Mouse (Mus musculus) lung, postnatal 36 days (tissue): Measurements from ENCODE around the gene Ptprd.
A peak's percentile ranks its signal among the peaks of the same experiment; 100 is the strongest.

Experiments used
- DNase-seq: peaks from one replicate; pipeline ENCODE4 v3.0.0; 2022; ENCODE audit warnings: mixed read lengths

The Ptprd gene

DNA sequence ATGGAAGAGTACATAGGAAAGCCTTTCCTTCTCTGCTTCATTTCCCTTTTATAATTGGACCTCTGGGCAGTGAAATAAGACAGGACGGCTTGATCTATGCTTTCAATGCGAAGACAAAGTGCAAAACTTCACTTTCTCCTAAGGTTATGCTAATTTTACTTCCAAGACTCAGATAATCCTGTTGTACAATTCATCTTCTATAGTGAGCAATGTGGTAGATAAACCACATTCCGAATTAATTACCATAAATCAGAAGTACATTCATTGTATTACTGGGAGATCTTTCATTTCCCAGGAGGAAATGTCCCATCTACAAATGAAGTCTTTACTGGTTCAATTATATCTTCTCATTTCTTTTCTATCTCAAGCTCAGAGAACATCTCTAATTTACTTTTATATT lies 1346.2 kb downstream of the Ptprd start:
- no peak for DNase-seq

DNA sequence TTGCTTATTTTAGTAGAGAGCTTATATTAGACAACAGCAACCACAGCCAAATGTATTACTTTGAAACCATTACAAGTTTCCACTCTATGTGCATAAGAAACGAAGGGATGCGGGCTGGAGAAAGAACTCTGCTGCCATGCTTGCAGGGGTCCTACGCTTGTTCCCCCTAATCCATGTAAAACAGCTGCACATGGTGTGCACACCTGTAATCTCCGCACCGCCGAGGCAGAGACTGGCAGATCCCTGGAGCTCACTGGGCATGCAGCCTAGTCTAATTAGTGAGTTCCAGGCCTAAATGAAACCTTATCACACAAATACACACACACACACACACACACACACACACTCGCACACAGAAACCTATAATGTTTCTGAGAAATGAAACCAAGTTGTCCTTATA lies 1365.5 kb downstream of the Ptprd start:
- DNase-seq = no peak

DNA sequence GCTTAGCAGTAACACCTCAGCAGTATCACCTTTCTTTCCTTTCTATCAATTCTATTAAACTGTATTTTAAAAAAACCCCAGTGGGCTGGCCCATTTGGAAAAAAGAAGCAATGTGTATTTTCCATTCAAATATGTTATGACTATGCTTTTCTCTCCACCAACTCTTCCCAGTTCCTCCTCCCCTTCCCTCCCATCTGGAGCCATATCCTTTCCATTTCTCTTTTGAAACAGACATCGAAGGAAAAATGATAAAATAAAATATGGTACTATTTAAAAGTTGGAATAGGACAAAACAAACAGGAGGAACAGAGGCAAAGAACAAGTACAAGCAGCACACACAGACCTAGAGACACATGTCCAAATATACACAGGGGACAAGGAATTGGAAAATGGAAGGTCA lies 1372.7 kb downstream of the Ptprd start:
- no peak for DNase-seq

DNA sequence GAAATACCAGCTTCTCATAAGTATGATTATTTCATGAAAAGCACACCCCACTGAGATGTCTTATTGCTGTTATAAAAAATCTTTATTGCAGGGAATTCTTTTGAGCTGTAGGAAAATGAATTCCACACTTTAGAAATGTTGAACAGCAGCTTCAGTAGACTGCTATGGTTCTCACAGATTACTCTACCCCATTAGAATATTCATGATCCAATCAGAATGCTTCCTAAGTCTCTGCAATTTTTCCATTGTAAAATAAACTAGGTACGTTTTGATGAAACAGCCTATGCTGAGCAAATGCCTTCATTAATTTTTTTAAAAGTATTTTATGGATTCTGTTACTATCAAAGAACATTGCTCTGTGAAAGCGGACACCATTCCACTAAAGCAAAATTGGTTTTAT lies 1399.6 kb downstream of the Ptprd start:
- no peak for DNase-seq

DNA sequence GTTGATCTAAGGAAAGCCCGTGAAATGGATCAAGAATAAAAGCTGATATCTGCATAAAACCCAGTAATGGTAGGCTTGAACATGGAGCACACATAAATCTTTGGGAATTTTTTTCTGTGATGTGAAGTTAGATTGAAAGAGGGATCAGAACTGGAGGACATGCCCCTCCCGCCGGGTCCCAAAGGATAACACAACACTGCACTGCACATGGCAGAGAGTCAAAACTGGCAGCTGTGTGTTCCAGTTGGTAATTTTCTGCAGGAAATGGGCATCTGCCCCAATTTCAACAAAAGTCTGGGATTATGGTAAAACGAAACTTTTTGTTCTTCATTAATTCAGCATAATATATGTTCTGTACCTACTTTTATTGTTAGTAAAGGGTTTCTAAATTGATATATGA lies 1409.1 kb downstream of the Ptprd start:
- DNase-seq = peak; percentile 4

DNA sequence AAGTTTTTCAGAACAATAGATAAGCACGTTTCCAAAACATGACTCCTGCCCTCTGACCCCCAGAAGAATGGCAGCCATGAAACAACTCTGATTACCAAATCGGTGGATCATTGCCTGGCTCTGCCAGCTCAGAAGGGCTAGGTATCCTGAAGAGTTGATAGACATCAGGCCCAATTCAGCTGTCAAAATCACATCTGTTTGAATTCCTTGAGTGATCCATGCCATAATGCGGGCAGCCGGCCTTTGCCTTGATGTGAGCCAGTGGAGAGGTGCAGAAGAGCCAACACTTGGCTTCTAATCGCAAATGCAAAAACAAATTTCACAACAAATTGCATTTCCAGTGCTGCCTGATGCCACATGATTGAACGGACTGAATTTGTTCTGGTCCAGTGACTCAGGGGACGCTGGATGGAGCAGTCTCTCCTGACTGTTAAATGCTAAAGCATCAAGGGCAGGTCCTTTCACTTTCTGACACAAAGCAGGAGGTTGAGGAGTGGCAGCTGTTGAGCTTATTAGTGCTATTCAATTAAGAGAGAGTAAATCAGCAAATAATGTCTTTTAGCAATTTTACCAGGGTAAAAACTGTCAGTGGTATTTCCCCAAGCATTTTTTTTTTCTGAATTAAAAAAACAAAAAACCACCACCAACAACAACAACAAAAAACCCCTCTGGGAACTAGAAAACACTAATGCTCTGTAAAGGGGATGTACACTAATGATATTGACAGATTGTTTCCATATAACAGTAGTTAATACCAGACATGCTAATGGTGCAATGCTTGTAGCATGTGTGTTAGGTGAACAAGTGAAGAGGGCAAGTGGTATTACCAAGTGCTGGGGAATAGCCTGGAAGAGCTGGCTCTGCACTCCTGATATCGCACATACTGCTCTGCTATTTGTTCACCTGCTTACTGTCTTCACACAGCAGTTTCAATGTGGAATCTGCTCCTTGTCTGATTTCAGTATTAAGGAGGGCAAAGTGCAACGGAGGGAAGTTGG lies 1413.5 kb downstream of the Ptprd start:
- no peak for DNase-seq

DNA sequence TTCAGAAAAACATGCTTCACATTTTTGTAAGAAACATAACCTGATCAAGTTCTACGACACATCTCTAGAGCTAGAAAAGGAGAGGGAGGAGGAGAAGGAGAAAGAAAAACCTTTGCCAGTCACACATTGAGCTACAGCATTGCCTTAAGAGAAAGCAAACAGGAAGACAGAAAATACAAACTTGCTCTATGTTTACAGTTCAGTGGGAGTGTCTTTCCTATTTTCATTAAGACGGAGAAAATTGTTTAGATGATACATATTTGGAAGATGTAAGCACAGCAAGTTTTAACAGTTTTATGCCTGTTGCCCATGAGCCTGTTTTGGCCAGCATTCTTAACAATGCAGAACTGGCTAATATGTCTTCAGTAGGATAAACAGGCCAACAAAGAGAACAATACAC lies 1426.4 kb downstream of the Ptprd start:
- DNase-seq = peak; percentile 19

DNA sequence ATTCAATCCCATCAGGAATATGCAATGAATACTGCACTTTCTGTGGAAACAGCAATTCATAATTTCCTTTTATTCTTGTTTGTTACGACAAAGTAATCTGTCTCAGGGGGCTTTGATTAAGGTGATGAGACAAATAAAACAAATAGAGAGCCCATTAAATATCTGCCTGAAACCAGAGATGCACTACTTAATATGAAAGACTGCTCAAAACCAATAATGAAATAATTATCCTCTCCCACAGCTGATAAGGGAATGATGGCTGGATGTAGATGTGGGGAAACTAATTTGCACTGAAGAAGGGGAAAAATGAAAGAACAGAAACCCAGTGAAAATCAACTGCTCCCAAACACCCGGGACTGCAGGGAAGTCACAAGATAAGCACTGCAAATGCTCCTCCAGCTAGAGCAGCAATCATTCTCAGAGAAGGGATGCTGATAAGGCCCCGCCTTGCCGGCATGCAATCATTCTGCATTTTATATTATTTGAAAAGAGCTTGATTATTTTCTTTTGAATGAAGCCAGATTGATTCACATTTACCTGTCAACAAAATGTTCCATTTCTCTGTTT lies 1432.1 kb downstream of the Ptprd start:
- no peak for DNase-seq

DNA sequence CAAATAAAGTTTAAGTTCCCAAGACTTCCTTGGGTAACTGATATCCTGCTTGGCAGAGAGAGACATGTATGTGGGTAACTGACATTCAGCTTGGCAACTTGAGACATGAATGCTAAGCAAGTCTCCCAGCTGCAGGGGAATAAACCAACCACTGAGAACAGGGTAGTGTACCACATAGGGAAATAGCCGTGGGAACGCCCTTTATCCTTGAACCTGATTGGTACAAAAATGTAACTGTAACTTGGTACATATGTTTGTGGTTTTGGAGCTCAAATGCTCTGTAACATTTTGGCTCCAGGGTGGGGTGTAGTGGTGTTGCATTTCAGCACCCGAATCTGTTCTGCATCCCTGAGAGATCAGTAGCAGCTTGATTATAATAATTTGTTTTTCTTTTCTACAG lies 1444.8 kb downstream of the Ptprd start:
- DNase-seq = no peak

DNA sequence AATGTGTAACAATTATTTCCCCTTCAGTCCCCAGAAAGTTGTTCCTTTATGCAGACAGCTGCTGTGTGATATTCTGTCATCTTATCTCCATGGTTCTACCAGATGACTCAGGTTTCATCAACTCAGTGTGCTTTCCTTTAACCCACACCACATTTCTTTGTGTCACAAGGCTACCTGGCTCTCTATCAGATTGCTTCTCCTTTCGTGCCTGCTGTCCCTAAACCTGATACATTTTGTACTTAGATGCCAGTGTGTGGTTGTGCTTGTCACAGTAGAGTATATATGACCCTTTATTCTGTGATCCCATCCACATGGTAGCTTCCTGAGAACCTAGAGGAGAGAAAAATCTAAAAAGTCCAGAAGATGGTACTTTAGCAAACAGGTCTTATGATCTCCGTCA lies 1445.3 kb downstream of the Ptprd start:
- DNase-seq = no peak

DNA sequence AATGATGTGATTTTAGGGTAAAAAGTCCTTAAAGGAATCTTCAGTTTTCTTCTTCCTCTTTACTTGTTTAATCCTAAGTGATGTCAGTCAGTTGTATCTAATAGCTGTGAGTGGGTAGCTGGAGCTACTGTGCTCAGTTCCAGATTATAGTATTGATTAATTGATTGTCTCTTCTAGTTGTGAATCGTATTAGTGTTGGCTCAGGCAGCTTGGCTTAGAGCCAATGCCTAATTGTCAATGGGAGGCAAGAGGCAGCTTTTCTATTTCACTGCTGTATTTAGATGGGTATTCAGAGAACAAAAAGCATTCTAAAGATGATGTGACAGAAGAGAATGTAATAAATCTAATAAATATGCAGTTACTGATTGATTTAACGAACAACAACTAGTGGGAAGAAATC lies 1461.1 kb downstream of the Ptprd start:
- DNase-seq = no peak

DNA sequence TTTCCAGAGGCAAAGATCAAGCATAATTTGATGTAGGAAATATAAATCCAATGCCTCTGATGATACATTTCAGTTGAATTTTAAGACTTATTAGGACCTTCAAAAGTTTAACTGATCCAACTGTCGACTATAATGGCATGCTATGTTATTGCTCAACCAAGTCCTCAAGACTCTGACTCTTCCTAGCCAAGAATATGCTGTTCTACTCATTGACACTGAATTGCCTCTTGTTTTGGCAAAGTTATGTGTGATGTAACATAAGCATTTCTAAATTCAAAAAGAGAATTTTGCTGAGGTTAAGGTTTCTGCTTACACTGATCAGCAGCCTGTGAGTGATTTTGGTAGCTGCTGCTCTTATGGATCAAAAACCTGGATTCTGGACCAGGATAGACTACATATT lies 1475.9 kb downstream of the Ptprd start:
- DNase-seq = no peak

DNA sequence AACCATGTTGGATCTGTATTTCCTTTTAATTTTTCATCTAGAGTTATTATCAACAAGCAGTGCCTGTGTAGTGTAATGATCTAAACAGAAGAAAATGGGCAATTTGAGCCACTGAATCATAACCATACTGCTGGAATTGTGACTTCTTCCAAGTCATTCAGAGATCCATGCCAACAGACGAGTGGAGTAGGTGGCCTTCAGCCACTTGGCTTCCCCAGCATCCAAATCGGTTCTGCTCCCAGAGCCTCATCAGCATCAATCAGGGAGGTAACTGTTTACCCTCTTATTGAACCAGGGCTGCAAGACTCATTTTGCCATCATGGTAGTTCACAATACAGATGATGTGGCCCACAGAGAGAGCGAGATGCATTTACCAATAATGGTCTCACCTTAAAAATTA lies 1536.0 kb downstream of the Ptprd start:
- DNase-seq = no peak

DNA sequence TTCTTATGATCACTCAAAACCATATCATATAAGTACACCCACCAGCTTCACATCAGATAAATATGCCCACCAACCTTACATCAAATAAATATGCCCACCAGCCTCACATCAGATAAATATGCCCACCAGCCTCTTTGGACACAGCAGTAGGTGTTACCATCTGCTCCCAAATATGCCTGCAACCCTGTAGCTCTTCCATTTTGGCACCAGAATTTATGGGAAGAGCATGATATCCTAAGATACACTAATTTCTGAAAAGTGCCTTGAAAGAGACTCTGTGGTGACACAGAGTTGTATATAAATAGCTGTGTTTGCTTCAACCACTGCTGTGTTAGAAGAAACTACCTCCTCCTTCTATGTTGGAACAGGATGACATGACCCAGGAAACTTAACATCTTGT lies 1538.5 kb downstream of the Ptprd start:
- no peak for DNase-seq

DNA sequence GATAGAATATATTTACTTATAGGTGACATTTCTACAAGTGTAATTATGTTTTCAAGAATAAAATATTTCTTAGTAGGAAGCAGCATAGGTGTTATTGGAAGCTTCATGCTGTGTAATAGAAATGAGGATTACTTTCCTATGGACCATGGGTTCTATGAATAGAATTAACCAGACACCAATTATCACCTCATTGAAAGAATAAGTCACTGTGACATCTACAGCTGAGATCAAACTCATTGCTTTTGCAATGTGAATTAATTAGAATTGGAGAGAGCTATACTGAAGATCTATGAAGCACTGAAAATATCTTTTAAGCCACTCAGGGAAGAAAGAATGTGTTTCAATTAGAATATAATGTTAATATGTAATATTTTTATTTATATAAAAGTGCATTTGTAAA lies 1539.1 kb downstream of the Ptprd start:
- no peak for DNase-seq

DNA sequence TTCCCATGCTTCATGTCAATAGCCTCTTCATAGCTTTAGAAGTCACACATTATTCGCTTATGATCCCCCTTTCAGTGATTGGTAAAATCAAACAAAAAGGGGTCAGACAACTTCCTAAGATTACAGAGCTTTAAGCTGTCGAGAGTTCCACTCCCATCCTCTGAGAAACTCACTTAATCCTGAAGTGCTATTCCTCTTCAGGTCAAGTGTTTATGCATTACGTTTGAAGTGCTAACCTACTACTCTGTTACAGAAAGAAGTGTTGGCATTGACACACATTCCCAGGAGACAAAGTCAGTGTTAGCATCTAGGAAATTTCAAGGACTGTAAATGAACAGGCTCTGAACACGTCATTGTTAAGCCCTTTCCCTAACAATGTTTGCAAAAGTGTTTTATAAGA lies 1550.0 kb downstream of the Ptprd start:
- DNase-seq = peak; percentile 5

DNA sequence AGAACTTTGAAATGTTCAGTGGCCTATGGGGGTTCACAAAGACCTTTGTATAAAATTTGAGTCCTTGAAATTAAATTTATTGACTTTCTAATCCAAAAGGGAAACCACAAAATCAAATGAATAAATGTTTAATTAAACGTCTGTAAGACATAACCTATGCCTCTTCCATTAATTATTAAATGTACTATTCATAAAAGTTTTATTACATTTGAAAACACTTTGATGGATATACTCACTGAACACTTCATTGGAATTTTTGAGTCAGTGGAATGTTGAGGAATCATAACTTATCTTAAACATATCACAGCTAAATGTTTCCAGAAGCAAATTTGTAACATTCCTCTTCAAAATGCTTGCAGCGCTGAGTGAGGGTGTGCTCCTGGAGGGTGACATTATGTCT lies 1551.6 kb downstream of the Ptprd start:
- DNase-seq = no peak

DNA sequence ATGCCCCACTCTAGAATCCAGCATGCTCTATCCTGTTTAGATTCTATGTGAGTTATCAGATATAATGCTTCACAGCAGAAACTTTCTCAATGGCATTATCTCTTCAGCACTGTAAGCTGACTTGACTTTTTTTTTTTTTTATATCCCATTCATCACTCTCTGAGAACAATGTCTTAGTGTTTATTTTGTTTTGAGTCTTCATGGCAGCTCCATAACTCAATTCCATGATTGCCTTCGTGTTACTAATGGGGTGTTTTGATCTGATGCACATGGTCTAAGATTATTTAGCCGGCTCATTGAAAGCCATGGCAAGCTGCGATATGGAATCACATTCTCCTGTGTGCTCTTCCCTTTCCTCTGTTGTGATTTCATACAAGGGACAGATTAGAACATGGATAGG lies 1555.0 kb downstream of the Ptprd start:
- peak; percentile 6 for DNase-seq

DNA sequence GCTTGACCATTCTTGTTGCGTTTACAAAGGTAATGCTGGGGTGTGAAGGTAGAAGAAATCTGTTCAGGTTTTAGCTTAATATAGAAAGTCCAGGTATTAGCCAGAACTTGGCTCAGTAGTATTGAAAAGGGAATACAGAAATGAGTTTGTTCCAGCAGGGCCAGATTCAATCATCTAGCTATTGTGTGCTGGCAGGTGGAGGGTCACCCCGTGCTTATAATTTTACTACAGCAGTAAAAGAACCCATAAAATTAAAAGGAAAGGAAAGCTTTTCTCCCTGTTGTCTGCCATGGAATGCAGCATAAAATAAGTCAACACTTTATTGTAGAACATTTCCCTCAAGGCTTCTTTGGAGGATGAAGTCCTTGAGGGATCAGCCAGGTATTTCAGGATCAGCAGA lies 1558.8 kb downstream of the Ptprd start:
- DNase-seq = no peak

DNA sequence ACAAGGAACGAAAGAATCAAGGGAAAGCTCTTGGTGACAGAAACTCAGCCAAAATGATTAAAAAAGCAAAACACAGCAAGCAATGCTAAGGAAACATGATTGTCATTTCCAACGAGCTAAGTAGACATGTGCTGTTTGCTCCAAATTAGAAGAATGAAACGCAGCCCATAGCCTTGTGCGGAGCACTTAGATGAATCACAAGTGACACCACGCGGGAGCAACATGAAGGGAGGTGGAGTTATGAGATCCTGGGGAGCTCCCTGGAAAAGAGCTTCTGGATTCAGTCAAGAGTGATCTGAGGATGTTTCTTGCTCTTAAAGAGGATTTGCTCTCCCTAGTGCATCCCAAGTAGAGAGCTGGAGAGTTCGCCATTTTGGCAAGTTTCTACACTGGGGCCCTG lies 1590.0 kb downstream of the Ptprd start:
- DNase-seq = no peak

DNA sequence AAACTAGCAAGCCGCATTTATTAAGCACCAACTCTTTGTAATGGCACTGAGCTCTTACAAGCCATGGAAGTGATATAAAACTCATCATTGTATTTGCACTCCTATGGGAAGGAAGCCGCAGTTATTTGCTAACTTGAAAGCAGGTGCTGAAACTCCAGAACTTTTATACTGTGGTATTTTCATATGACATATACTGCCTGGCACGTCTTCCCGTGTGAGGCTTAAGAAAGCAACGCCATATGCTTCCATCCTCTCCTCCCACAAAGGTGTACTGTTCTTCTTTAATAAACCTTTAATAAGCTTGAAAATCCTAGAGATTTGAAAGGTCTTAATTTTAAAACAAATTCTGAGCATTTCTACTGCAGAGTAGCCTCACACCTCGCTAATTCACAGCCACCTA lies 1595.1 kb downstream of the Ptprd start:
- no peak for DNase-seq

DNA sequence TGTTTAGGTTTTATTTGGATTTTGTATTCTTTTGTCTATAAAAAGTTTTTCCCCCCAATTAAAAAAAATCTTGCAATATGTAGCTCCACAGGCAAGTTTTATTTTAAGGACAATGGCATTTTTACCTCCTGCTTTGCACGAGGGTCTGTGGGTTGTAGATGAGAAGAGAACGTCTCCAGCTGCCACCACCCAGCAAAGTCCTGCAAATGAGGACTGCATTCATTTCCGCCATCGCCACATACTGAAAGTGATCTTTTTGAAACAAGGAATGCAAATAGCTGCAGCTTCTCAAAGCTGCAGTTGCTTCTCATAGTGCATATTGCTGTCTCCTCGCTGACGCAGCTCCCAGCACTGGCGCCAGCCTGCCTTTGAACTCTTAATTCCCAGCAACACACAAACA lies 1603.5 kb downstream of the Ptprd start:
- no peak for DNase-seq

DNA sequence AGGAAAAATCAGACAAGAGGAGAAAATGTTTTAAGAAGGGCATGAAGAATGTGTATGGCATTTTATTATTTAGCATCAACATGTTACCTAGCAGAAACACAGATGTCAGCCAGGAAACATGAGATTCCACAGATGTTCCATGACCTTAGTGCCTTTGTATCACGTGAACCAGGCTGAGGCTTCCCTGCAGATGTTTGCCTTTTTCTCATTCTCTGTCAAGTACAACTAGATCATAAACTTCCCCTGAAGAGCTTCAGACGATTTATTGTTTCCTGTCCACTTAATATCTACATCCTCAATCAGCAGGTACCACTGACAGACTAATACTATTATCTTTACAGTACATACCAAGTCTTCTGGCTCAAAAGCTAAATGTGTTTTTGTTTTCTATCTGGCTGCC lies 1605.0 kb downstream of the Ptprd start:
- no peak for DNase-seq

DNA sequence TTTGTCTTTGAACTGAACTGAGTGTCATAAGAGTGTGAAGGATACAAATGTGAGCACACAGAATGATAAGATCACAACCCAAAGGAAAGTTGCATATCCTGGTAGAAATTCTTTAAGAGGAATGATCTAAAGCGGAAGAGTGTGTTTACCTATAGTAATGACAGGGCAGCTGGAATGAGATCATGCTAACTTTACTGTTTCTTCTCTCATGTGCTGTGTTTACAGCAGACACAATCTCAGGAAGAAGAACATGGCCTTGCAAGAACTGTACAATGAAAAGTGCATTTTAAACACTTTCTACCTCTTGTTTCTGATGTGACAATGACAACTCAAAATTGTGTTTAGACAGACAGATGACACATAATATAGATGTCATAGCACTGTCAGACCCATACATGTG lies 1621.0 kb downstream of the Ptprd start:
- DNase-seq = no peak

DNA sequence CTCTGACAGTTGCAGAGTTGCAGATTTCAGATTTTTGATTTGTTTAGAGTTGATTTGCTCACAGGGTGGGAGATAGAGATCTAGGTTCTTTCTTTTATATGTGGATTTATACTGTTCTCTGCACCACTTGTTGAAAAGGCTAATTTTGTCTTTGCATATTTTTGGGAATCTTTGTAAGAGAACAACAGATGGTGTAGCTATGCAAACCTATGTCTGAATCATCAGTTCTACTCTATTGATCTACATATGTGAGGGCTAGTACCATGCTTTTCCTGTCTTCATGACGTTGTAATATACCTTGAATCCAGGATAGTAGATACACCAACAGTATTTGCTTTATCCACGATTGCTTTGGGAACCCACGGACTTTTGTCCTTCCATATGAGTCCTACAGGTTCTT lies 1628.7 kb downstream of the Ptprd start:
- no peak for DNase-seq
